Mouse (Mus musculus): ENCODE measurements around the gene Inpp4a.

GRCm38 (mm10) chr1:37317644-37318285 lies 18.1 kb downstream of the Inpp4a start:
- no peak for TF ChIP-seq CTCF (IDR thresholded peaks at IDR 0.05; ENCODE audit: borderline replicate concordance, insufficient read depth, low read length)
- TF ChIP-seq POLR2A (IDR thresholded peaks at IDR 0.05; ENCODE audit: low read depth, low read length) = no peak

Measured in embryonic fibroblast, embryonic 13.5 days (primary cell).